ENCODE assay signal across 9 mouse cellular contexts in the genomic region with DNA sequence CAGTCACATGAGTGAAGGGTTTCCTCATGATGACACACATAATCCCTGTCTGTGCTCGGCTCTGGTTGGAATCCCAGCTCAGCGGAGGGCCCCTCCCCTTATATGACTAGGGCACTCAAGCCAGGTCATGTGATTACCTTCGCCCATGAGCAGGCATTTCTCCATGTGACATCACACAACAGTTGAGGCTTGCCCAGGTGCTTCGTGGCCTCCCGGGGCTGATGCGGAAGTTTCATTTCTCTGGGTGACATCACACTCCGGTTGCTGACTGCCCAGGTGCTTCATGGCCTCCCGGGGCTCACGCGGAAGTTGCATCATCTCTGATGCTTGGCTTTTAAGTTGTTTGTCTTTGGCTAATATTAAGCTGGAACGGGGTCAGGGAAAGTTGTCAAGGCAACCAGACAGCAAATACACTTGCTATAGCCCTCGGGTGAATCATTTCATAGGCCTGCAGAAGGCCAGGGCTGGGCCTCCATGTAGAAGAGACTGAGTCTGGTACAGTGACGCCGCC. TPM values are rescaled to one million over a fixed set of nuclear protein-coding genes. Genes with fewer than 3 reads are reported as not detected.
A peak's percentile ranks its signal among the peaks of the same experiment; 100 is the strongest.
DNase-seq lines count a peak whose midpoint lies in the region; ATAC-seq and TF ChIP-seq lines count a peak whose summit lies in the region.
"Had no signal": no experiment of that assay in that cellular context is flagged by ENCODE, and none has a peak within 500 bp of the region (broad histone marks: within the 10 kb centered on the region; RNA-seq: fewer than 3 reads in every experiment).

No protein-coding gene starts in this region.

- H3K9ac ChIP-seq in midbrain, postnatal 0 days (replicated peaks; ENCODE audit: low read length, poor library complexity, severe bottlenecking): no peak overlapping the region
- H3K9ac ChIP-seq: embryonic facial prominence, embryonic 13.5 days had no signal

- no peak overlapping the region for H3K27ac ChIP-seq in midbrain, postnatal 0 days (ENCODE audit: low read depth, low read length)
- H3K27ac ChIP-seq: embryonic facial prominence, embryonic 13.5 days had no signal

- no peak for TF ChIP-seq CTCF in midbrain, postnatal 0 days (IDR thresholded peaks at IDR 0.05)

- H3K4me3 ChIP-seq in midbrain, postnatal 0 days (ENCODE audit: low read depth, low read length): no peak overlapping the region
- H3K4me3 ChIP-seq: embryonic facial prominence, embryonic 13.5 days had no signal

- no peaks in the 10 kb centered on the region for H3K36me3 ChIP-seq in midbrain, postnatal 0 days (ENCODE audit: insufficient read depth, low read length)
- H3K36me3 ChIP-seq: embryonic facial prominence, embryonic 13.5 days had no signal

- H3K9me3 ChIP-seq in midbrain, postnatal 0 days (ENCODE audit: low read length): no peaks in the 10 kb centered on the region
- H3K9me3 ChIP-seq: embryonic facial prominence, embryonic 13.5 days had no signal

- no peaks in the 10 kb centered on the region for H3K27me3 ChIP-seq in midbrain, postnatal 0 days (ENCODE audit: insufficient read depth, low read length)
- H3K27me3 ChIP-seq: embryonic facial prominence, embryonic 13.5 days had no signal

- ATAC-seq in CD4-positive, CD25-positive, alpha-beta regulatory T cell, adult 4 months: no peak
- ATAC-seq in megakaryocyte, adult 5-6 weeks (ENCODE audit: poor library complexity, severe bottlenecking): peak; percentile 69
- ATAC-seq in midbrain, postnatal 0 days (ENCODE audit: low FRiP score): no peak

- H3K4me2 ChIP-seq in midbrain, postnatal 0 days (ENCODE audit: low read depth, low read length, poor library complexity, severe bottlenecking): no peak overlapping the region
- H3K4me2 ChIP-seq: embryonic facial prominence, embryonic 13.5 days had no signal

- H3K4me1 ChIP-seq in midbrain, postnatal 0 days (ENCODE audit: insufficient read depth, low read length): no peaks in the 10 kb centered on the region

- 75% methylated on average over 14 of the region's 14 CpGs for WGBS in midbrain, postnatal 0 days

- peak; percentile 21 for DNase-seq in CD4-positive, CD25-positive, alpha-beta regulatory T cell, adult 2 months (ENCODE audit: low read depth, low spot score)
- peak; percentile 60 for DNase-seq in adrenal gland, postnatal 14 days
- peak; percentile 60 to 85 for DNase-seq in kidney, postnatal 25 days
- no peak for DNase-seq in midbrain, postnatal 0 days (ENCODE audit: low spot score)
- no peak for DNase-seq in layer of hippocampus, adult 11-12 months (ENCODE audit: low spot score)
- no peak for DNase-seq in left cerebral cortex, adult 8-10 months (ENCODE audit: low spot score in 2 of 2)

RNA-seq across cellular contexts. Expression of gene Nenf, which starts 40.4 kb away (rescaled TPM):
- 1 to 10 TPM in 1 of 2 experiments, not detected in 1; 1.5 TPM for polyA plus RNA-seq in CD4-positive, CD25-positive, alpha-beta regulatory T cell, adult 4 months (2017; shearing (Covaris generic))
- 89.6 and 91.5 TPM in 2 replicates for total RNA-seq in adrenal gland, postnatal 14 days (2021)
- 14.9 and 15.1 TPM in 2 replicates for total RNA-seq in megakaryocyte, adult 5-6 weeks (2015)
- total RNA-seq in megakaryocyte, adult 5-6 weeks (2017): 4.6 and 6.3 TPM in 2 replicates
- total RNA-seq in midbrain, postnatal 0 days (2014; rRNA removed): 168 and 184 TPM in 2 replicates
- 185 and 200 TPM in 2 replicates for polyA plus RNA-seq in midbrain, postnatal 0 days (2015; fragmentation: Nextera tagmentation; extraction: Ambion mirVana)
- 10 to 100 TPM; 70.3 to 81.7 (median 76.9) TPM for total RNA-seq in left cerebral cortex, adult 8-10 months (2022)

RNA-seq across cellular contexts. Expression of gene Tmem206, which starts 48.1 kb away (rescaled TPM):
- 10 to 100 TPM; 24.4 to 29.2 TPM for polyA plus RNA-seq in CD4-positive, CD25-positive, alpha-beta regulatory T cell, adult 4 months (2017; shearing (Covaris generic))
- total RNA-seq in adrenal gland, postnatal 14 days (2021): 6.2 and 6.8 TPM in 2 replicates
- 9.4 and 14.9 TPM in 2 replicates for total RNA-seq in megakaryocyte, adult 5-6 weeks (2015)
- 9.0 and 10.3 TPM in 2 replicates for total RNA-seq in megakaryocyte, adult 5-6 weeks (2017)
- 19.7 and 23.2 TPM in 2 replicates for total RNA-seq in midbrain, postnatal 0 days (2014; rRNA removed)
- polyA plus RNA-seq in midbrain, postnatal 0 days (2015; fragmentation: Nextera tagmentation; extraction: Ambion mirVana): 27.6 and 28.3 TPM in 2 replicates
- total RNA-seq in left cerebral cortex, adult 8-10 months (2022): 10 to 100 TPM in 1 of 4 experiments, 1 to 10 TPM in 3; 8.8 to 12.0 (median 9.6) TPM

RNA-seq across cellular contexts. Expression of gene Atf3, which starts 59.8 kb away (rescaled TPM):
- polyA plus RNA-seq in CD4-positive, CD25-positive, alpha-beta regulatory T cell, adult 4 months (2017; shearing (Covaris generic)): not detected
- 2.4 and 4.8 TPM in 2 replicates for total RNA-seq in adrenal gland, postnatal 14 days (2021)
- total RNA-seq in megakaryocyte, adult 5-6 weeks (2015): 15.5 and 38.2 TPM in 2 replicates
- 19.3 and 57.2 TPM in 2 replicates for total RNA-seq in megakaryocyte, adult 5-6 weeks (2017)
- total RNA-seq in midbrain, postnatal 0 days (2014; rRNA removed): 0.80 and 3.5 TPM in 2 replicates
- polyA plus RNA-seq in midbrain, postnatal 0 days (2015; fragmentation: Nextera tagmentation; extraction: Ambion mirVana): 1.2 and 1.3 TPM in 2 replicates
- 1 to 10 TPM; 1.0 to 4.6 (median 2.5) TPM for total RNA-seq in left cerebral cortex, adult 8-10 months (2022)

Comparison
In these comparisons a context has a peak if more than half of its experiments do, and no peak if none do; other contexts are left out.
1. DNase-seq: peak in CD4-positive, CD25-positive, alpha-beta regulatory T cell, adult 2 months (single experiment), adrenal gland, postnatal 14 days (single experiment) and kidney, postnatal 25 days (2 of 2); none in midbrain, postnatal 0 days (single experiment), layer of hippocampus, adult 11-12 months (single experiment) and left cerebral cortex, adult 8-10 months (0 of 2).